Mouse (Mus musculus) testis, adult 2 months (tissue): ENCODE data around the gene Hcn2.

Source experiments
- CTCF ChIP-seq: fragments of 200-500 bp; IDR thresholded peaks from 2 replicates; pipeline ENCODE4 v1.5.1; 2012; ENCODE audit warnings: low read depth, mild to moderate bottlenecking, inconsistent platforms, low read length, moderate library complexity; ENCODE audit not compliant: control insufficient read depth, insufficient read depth, insufficient replicate concordance
- POLR2A ChIP-seq: fragments of 200-500 bp; IDR thresholded peaks from 2 replicates; pipeline ENCODE4 v1.6.1; 2012; ENCODE audit warnings: low read depth, mild to moderate bottlenecking, inconsistent platforms, low read length, moderate library complexity; ENCODE audit not compliant: control insufficient read depth

DNA sequence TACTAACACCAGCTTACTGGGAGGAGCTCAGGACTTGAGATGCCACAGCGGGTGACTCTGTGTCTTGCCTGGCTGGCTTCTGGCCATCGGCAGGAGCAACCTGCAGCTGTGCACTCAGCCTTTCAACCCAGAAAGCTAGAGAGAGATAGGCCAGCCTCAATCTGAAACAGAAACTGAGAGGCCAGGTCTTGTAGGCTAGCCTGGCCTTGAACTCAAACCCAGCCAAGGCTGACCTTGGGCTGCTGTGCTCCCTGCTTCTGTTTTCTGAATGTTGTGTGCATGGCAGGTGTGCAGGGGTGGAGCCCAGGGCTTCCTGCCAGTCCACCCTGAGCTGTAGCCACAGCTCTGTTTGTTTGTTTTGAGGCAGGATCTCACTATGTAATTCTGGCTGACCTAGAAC lies 56.8 kb downstream of the Hcn2 start:
- TF ChIP-seq CTCF (no peak), POLR2A (no peak)
